Mouse (Mus musculus): ENCODE measurements around the gene Stard8. TPM values are rescaled to one million over a fixed set of nuclear protein-coding genes. Genes with fewer than 3 reads are reported as not detected.
"Not testable (repeated sequence)": the region's sequence is repeated elsewhere in the genome, so short reads cannot be mapped to it uniquely, and the experiment has no call there.

Gene Stard8
- polyA plus RNA-seq, 1 experiment from 2014 or later = 16.0 TPM

DNA sequence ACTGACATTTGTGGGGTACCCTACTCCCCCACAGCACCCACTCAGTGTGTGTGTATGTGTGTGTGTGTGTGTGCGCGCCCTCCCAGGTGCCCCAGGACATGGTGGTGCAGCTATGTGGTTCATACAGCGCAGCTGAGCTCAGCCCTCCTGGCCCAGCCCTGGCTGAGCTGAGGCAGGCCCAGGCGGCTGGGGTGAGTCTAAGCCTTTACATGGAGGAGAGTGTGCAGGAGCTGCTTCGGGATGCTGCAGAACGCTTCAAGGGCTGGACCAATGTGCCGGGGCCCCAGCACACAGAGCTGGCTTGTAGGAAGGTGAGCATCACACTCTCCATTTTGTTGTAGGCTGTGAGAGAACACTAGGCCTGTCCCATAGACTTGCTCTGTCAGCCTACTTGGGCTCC, 68.1 kb downstream of the Stard8 start:
- no peak overlapping the region for H3K4me3 ChIP-seq (ENCODE audit: low read length)
- H3K9me3 ChIP-seq (replicated peaks; ENCODE audit: control insufficient read depth, low read length) = no peaks in the 10 kb centered on the region
- H3K27ac ChIP-seq (ENCODE audit: low read length) = no peak overlapping the region
- no peak; the same call in 1 of the 2 replicates for ATAC-seq (replicated peaks; ENCODE audit: extremely low read depth, insufficient read depth, low FRiP score)
- no peaks in the 10 kb centered on the region for H3K4me1 ChIP-seq (ENCODE audit: control insufficient read depth, insufficient read depth, low read length)
- no peaks in the 10 kb centered on the region for H3K27me3 ChIP-seq (ENCODE audit: control insufficient read depth, insufficient read depth, low read length)
- H3K9ac ChIP-seq (ENCODE audit: low read length) = no peak overlapping the region
- peaks cover 9% of the 10 kb centered on the region; the same call in 1 of the 2 replicates for H3K36me3 ChIP-seq (ENCODE audit: control insufficient read depth, insufficient read depth)
- no peak overlapping the region for H3K4me2 ChIP-seq (ENCODE audit: low read depth, low read length)
- 96% methylated on average over 7 of the region's 7 CpGs for WGBS

DNA sequence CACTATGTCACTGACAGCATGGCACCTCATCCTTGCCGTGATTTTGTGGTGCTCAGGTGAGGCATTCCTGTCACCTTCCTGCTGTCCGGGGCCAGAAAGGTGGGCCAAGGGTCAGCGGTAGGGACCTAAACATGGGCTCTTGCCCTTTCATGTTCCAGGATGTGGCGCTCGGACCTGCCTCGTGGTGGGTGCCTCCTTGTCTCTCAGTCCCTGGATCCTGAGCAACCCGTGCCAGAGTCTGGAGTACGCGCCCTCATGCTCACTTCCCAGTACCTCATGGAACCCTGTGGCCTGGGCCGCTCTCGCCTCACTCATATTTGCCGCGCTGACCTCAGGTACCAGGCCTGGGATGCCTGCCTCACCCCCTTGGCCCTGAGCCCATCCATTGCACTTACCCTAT, 69.5 kb downstream of the Stard8 start:
- H3K4me2 ChIP-seq (ENCODE audit: low read depth, low read length) = no peak overlapping the region
- H3K27me3 ChIP-seq (ENCODE audit: control insufficient read depth, insufficient read depth, low read length) = no peaks in the 10 kb centered on the region
- H3K9me3 ChIP-seq (replicated peaks; ENCODE audit: control insufficient read depth, low read length) = no peaks in the 10 kb centered on the region
- no peak for ATAC-seq (replicated peaks; ENCODE audit: extremely low read depth, insufficient read depth, low FRiP score)
- H3K9ac ChIP-seq (ENCODE audit: low read length) = no peak overlapping the region
- H3K36me3 ChIP-seq (ENCODE audit: control insufficient read depth, insufficient read depth) = peaks cover 9% of the 10 kb centered on the region; the same call in 1 of the 2 replicates
- H3K4me3 ChIP-seq (ENCODE audit: low read length) = no peak overlapping the region
- H3K4me1 ChIP-seq (ENCODE audit: control insufficient read depth, insufficient read depth, low read length) = no peaks in the 10 kb centered on the region
- no peak overlapping the region for H3K27ac ChIP-seq (ENCODE audit: low read length)
- WGBS = 92% methylated on average over 13 of the region's 13 CpGs

- Histone ChIP-seq H3K36me3 (ENCODE audit: control insufficient read depth, insufficient read depth) (peaks cover 5% of the 10 kb centered on the region; the same call in 1 of the 2 replicates), H3K4me3 (ENCODE audit: low read length) (no peak overlapping the region), H3K27me3 (ENCODE audit: control insufficient read depth, insufficient read depth, low read length) (no peaks in the 10 kb centered on the region), H3K4me1 (ENCODE audit: control insufficient read depth, insufficient read depth, low read length) (no peaks in the 10 kb centered on the region), H3K4me2 (ENCODE audit: low read depth, low read length) (no peak overlapping the region), H3K9me3 (replicated peaks; ENCODE audit: control insufficient read depth, low read length) (no peaks in the 10 kb centered on the region), H3K27ac (ENCODE audit: low read length) (no peak overlapping the region), H3K9ac (ENCODE audit: low read length) (no peak overlapping the region)
- no peak for ATAC-seq (replicated peaks; ENCODE audit: extremely low read depth, insufficient read depth, low FRiP score)
- WGBS = 76% methylated on average over 5 of the region's 5 CpGs
Observed at GRCm38 (mm10) chrX:99075111-99075510, 72.1 kb downstream of the Stard8 start.

DNA sequence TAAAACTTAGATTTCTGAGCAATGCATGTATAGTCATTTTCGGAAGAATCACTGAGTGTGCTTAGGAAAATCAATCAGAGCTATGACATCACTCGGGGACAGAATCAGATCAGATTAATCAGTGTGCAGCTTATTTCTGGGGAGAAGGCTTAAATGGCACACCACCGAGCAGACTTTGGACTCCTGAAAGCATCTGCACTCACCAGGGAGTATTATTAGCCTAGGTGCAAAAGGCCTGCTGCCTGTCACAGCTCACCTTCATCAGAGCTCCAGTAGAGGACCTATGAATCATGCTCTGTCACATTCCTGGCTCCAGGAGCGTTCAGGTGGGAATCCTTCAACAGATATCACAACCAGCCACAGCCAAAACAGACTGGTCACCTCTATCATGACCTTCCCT, 73.4 kb downstream of the Stard8 start:
- WGBS = 47% methylated on average over 4 of the region's 4 CpGs

GRCm38 (mm10) chrX:99078374-99078892, 75.4 kb downstream of the Stard8 start:
- H3K27me3 ChIP-seq (ENCODE audit: control insufficient read depth, insufficient read depth, low read length); H3K4me3 ChIP-seq (ENCODE audit: low read length); H3K36me3 ChIP-seq (ENCODE audit: control insufficient read depth, insufficient read depth); H3K4me2 ChIP-seq (ENCODE audit: low read depth, low read length); H3K4me1 ChIP-seq (ENCODE audit: control insufficient read depth, insufficient read depth, low read length); H3K9ac ChIP-seq (ENCODE audit: low read length); H3K27ac ChIP-seq (ENCODE audit: low read length); H3K9me3 ChIP-seq (replicated peaks; ENCODE audit: control insufficient read depth, low read length): not testable (repeated sequence)
- 66% methylated on average over 4 of the region's 7 CpGs for WGBS
- ATAC-seq (replicated peaks; ENCODE audit: extremely low read depth, insufficient read depth, low FRiP score) = peak; percentile 77

More for the DNA sequence above, 73.4 kb downstream of the Stard8 start:
- Histone ChIP-seq H3K4me3 (ENCODE audit: low read length) (no peak overlapping the region), H3K9ac (ENCODE audit: low read length) (no peak overlapping the region), H3K4me2 (ENCODE audit: low read depth, low read length) (no peak overlapping the region), H3K27me3 (ENCODE audit: control insufficient read depth, insufficient read depth, low read length) (no peaks in the 10 kb centered on the region), H3K9me3 (replicated peaks; ENCODE audit: control insufficient read depth, low read length) (no peaks in the 10 kb centered on the region), H3K27ac (ENCODE audit: low read length) (no peak overlapping the region), H3K4me1 (ENCODE audit: control insufficient read depth, insufficient read depth, low read length) (no peaks in the 10 kb centered on the region), H3K36me3 (ENCODE audit: control insufficient read depth, insufficient read depth) (peaks cover 2% of the 10 kb centered on the region; the same call in 1 of the 2 replicates)
- ATAC-seq (replicated peaks; ENCODE audit: extremely low read depth, insufficient read depth, low FRiP score) = no peak

DNA sequence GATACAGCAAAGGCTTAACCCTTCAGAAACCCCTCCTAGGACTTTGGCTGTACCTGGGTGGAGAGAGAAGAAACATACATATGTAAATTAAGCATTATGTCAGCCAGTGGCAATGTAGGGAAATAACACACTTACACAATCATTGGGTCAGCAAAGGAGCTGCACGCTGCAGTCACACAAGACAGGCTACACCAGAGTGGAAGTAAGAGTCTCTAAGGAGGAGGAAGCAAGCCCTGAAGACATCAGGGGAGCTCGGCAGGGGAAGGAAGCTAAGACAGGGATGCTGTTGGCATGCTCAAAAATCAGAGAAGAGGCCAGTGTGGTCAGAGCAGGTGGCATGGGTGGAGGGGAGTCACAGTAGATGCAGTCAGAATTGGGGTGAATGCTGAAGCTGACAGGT, 89.7 kb downstream of the Stard8 start:
- no peaks in the 10 kb centered on the region for H3K9me3 ChIP-seq (replicated peaks; ENCODE audit: control insufficient read depth, low read length)

DNA sequence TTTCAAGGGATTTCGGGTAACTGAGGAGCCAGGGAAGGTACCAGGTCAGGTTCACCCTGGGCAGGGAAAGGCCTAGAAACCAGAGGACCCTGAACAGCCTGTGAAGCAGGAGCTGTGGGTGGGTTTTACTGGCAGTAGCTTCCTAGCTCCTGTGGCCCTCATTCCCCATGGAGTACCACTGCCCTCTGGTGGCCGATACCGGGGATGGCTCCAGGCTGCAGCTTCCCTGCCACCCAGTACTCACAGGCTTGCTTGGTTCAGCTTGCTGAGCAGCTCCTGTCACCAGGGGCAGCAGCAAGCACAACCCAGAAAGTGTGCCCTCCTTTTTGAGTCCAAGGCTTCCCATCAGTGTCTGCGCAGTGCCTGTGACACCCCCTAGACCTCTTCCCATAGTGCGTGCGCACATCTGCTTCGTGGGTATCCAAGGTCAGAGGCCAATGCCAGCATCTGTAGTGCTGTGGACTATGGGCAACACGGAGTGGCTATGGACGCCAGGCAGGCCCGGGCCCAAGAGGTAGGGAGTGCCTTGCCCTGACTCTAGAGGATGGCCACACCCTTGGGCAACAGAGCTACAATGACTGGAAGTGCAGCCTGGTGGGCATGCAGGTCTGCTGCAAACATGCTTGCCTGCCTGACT, 108.2 kb downstream of the Stard8 start:
- not testable (repeated sequence) for H3K9ac ChIP-seq (ENCODE audit: low read length); H3K4me2 ChIP-seq (ENCODE audit: low read depth, low read length); H3K27me3 ChIP-seq (ENCODE audit: control insufficient read depth, insufficient read depth, low read length); H3K9me3 ChIP-seq (replicated peaks; ENCODE audit: control insufficient read depth, low read length); H3K36me3 ChIP-seq (ENCODE audit: control insufficient read depth, insufficient read depth); H3K4me1 ChIP-seq (ENCODE audit: control insufficient read depth, insufficient read depth, low read length); H3K4me3 ChIP-seq (ENCODE audit: low read length); H3K27ac ChIP-seq (ENCODE audit: low read length)
- WGBS = 68% methylated on average over 7 of the region's 10 CpGs
- ATAC-seq (replicated peaks; ENCODE audit: extremely low read depth, insufficient read depth, low FRiP score) = peak; percentile 60; the same call in 1 of the 2 replicates

More for the DNA sequence above, 89.7 kb downstream of the Stard8 start:
- Histone ChIP-seq H3K4me1 (ENCODE audit: control insufficient read depth, insufficient read depth, low read length) (no peaks in the 10 kb centered on the region), H3K27ac (ENCODE audit: low read length) (no peak overlapping the region), H3K36me3 (ENCODE audit: control insufficient read depth, insufficient read depth) (no peaks in the 10 kb centered on the region), H3K4me3 (ENCODE audit: low read length) (no peak overlapping the region), H3K9ac (ENCODE audit: low read length) (no peak overlapping the region), H3K4me2 (ENCODE audit: low read depth, low read length) (no peak overlapping the region), H3K27me3 (ENCODE audit: control insufficient read depth, insufficient read depth, low read length) (0 out of 2 replicates have a peak, but pooled peaks cover 5% of the 10 kb centered on the region)
- no peak for ATAC-seq (replicated peaks; ENCODE audit: extremely low read depth, insufficient read depth, low FRiP score)
- 58% methylated on average over 2 of the region's 2 CpGs for WGBS

DNA sequence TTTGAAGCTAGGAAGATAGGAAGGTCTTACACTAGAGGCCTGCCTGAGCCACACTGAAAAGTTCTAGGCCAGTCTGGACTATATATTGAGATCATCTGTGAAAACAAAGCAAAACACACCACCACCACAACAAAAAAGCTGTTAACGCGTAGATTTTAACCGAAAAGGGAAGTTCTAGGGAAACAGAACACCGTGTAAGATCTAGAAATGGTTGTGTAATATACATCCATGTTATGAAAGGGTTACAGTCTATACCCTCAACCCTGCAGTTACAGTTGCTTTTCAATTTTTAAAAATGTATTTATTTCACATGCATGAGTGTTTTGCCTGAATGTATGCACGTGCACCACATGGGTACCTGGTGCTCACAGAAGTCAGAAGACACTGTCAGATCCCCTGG, 116.5 kb downstream of the Stard8 start:
- Histone ChIP-seq H3K4me2 (ENCODE audit: low read depth, low read length) (no peak overlapping the region), H3K4me1 (ENCODE audit: control insufficient read depth, insufficient read depth, low read length) (peaks cover 3% of the 10 kb centered on the region), H3K27ac (ENCODE audit: low read length) (no peak overlapping the region), H3K36me3 (ENCODE audit: control insufficient read depth, insufficient read depth) (no peaks in the 10 kb centered on the region), H3K4me3 (ENCODE audit: low read length) (no peak overlapping the region), H3K9ac (ENCODE audit: low read length) (no peak overlapping the region), H3K27me3 (ENCODE audit: control insufficient read depth, insufficient read depth, low read length) (no peaks in the 10 kb centered on the region), H3K9me3 (replicated peaks; ENCODE audit: control insufficient read depth, low read length) (no peaks in the 10 kb centered on the region)
- 82% methylated on average over 5 of the region's 5 CpGs for WGBS
- no peak for ATAC-seq (replicated peaks; ENCODE audit: extremely low read depth, insufficient read depth, low FRiP score)
